Mouse (Mus musculus): Measurements from ENCODE around the gene Crls1.

DNA sequence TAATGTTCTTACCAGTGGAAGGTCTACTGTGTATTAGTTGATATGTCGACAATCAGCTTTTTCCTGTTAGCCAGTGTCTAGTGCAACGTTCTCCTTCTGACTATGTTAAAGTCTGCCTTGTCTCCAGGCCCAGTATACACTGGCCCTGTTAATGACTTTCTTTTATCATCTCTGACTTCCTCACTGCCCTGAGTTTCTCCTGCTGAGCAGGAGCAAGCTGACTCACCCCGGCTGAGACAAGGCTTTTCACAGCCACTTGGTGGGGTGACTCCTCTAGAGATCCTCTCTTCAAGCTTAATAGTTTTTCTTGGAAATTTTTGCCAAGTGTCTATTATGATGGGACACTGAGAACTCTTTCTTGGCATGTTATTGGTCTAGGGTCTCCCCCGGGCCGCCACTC lies 9.9 kb downstream of the Crls1 start:
- TF ChIP-seq CTCF (IDR thresholded peaks at IDR 0.05) (no peak), EP300 (IDR thresholded peaks at IDR 0.05) (no peak)
